15 mouse cellular contexts compared by ENCODE assay signal in genomic region chr10:87351079-87351399, GRCm38 (mm10).
A peak's percentile ranks its signal among the peaks of the same experiment; 100 is the strongest.
DNase-seq lines count a peak whose midpoint lies in the region; ATAC-seq lines count a peak whose summit lies in the region.
"Had no signal": no experiment of that assay in that cellular context is flagged by ENCODE, and none has a peak within 500 bp of the region (broad histone marks: within the 10 kb centered on the region; RNA-seq: fewer than 3 reads in every experiment).

No protein-coding gene starts in this region.

- no peaks in the 10 kb centered on the region for H3K9me3 ChIP-seq in hindbrain, embryonic 11.5 days (ENCODE audit: control insufficient read depth, low read length)
- H3K9me3 ChIP-seq in midbrain, embryonic 12.5 days: no peaks in the 10 kb centered on the region
- no peaks in the 10 kb centered on the region for H3K9me3 ChIP-seq in neural tube, embryonic 15.5 days (replicated peaks)
- H3K9me3 ChIP-seq: kidney, embryonic 15.5 days; stomach, embryonic 15.5 days had no signal

- H3K4me3 ChIP-seq in hindbrain, embryonic 11.5 days (ENCODE audit: low read depth, low read length): no peak overlapping the region
- no peak overlapping the region for H3K4me3 ChIP-seq in midbrain, embryonic 12.5 days
- peak overlapping the region; percentile 19 for H3K4me3 ChIP-seq in neural tube, embryonic 15.5 days (replicated peaks)
- H3K4me3 ChIP-seq: kidney, embryonic 15.5 days; stomach, embryonic 15.5 days had no signal

- H3K4me1 ChIP-seq in hindbrain, embryonic 11.5 days (replicated peaks; ENCODE audit: control insufficient read depth, insufficient read depth, low read length): peaks cover 3% of the 10 kb centered on the region; the same call in 1 of the 2 replicates
- H3K4me1 ChIP-seq in midbrain, embryonic 12.5 days: peaks cover 21% of the 10 kb centered on the region
- H3K4me1 ChIP-seq in neural tube, embryonic 15.5 days: peaks cover 13% of the 10 kb centered on the region
- H3K4me1 ChIP-seq: kidney, embryonic 15.5 days; stomach, embryonic 15.5 days had no signal

- peak; percentile 29 for DNase-seq in testis, postnatal 14 days (ENCODE audit: low spot score)
- no peak for DNase-seq in testis, postnatal 10 days (ENCODE audit: low spot score)
- DNase-seq in hindbrain, embryonic 11.5 days (ENCODE audit: low spot score): peak; percentile 58
- no peak for DNase-seq in thymus, postnatal 4 days
- DNase-seq in lung, postnatal 10 days: no peak
- DNase-seq in kidney, postnatal 25 days: no peak
- DNase-seq: cerebellum, adult 2 months; heart, adult 18-20 months; thymus, postnatal 14 days had no signal

- 31% methylated on average over 8 of the region's 8 CpGs for whole genome bisulfite sequencing in hindbrain, embryonic 11.5 days
- 32% methylated on average over 8 of the region's 8 CpGs for WGBS in midbrain, embryonic 12.5 days
- 17% methylated on average over 8 of the region's 8 CpGs for WGBS in neural tube, embryonic 15.5 days

- peak overlapping the region; percentile 31; the same call in 1 of the 2 replicates for H3K9ac ChIP-seq in hindbrain, embryonic 11.5 days (ENCODE audit: low read depth, low read length)
- no peak overlapping the region for H3K9ac ChIP-seq in midbrain, embryonic 12.5 days (replicated peaks)
- no peak overlapping the region for H3K9ac ChIP-seq in neural tube, embryonic 15.5 days (replicated peaks)
- H3K9ac ChIP-seq: kidney, embryonic 15.5 days; stomach, embryonic 15.5 days had no signal

- H3K4me2 ChIP-seq in hindbrain, embryonic 11.5 days (replicated peaks; ENCODE audit: low read depth, low read length): peak overlapping the region; percentile 28
- H3K4me2 ChIP-seq in midbrain, embryonic 12.5 days (replicated peaks): peak overlapping the region; percentile 35
- H3K4me2 ChIP-seq in neural tube, embryonic 15.5 days: peak overlapping the region; percentile 48
- H3K4me2 ChIP-seq: kidney, embryonic 15.5 days; liver, embryonic 11.5 days; stomach, embryonic 15.5 days had no signal

- H3K36me3 ChIP-seq in hindbrain, embryonic 11.5 days (ENCODE audit: control insufficient read depth, insufficient read depth, low read length): no peaks in the 10 kb centered on the region
- H3K36me3 ChIP-seq in midbrain, embryonic 12.5 days: no peaks in the 10 kb centered on the region
- no peaks in the 10 kb centered on the region for H3K36me3 ChIP-seq in neural tube, embryonic 15.5 days
- H3K36me3 ChIP-seq: kidney, embryonic 15.5 days; stomach, embryonic 15.5 days had no signal

- peak overlapping the region; percentile 77 for H3K27ac ChIP-seq in hindbrain, embryonic 11.5 days (ENCODE audit: low read depth, low read length)
- peak overlapping the region; percentile 75 for H3K27ac ChIP-seq in midbrain, embryonic 12.5 days (replicated peaks)
- peak overlapping the region; percentile 18; the same call in 1 of the 2 replicates for H3K27ac ChIP-seq in neural tube, embryonic 15.5 days (replicated peaks)
- H3K27ac ChIP-seq: kidney, embryonic 15.5 days; stomach, embryonic 15.5 days had no signal

- no peaks in the 10 kb centered on the region for H3K27me3 ChIP-seq in hindbrain, embryonic 11.5 days (ENCODE audit: control insufficient read depth, insufficient read depth, low read length)
- no peaks in the 10 kb centered on the region for H3K27me3 ChIP-seq in midbrain, embryonic 12.5 days
- H3K27me3 ChIP-seq in neural tube, embryonic 15.5 days (replicated peaks): no peaks in the 10 kb centered on the region
- H3K27me3 ChIP-seq: kidney, embryonic 15.5 days; stomach, embryonic 15.5 days had no signal

- ATAC-seq in hindbrain, embryonic 11.5 days (ENCODE audit: low FRiP score): peak; percentile 55; the same call in 1 of the 2 replicates
- peak; percentile 69 for ATAC-seq in midbrain, embryonic 12.5 days (ENCODE audit: low FRiP score, low read depth)
- peak; percentile 50; the same call in 1 of the 2 replicates for ATAC-seq in neural tube, embryonic 15.5 days (ENCODE audit: low FRiP score)
- ATAC-seq: inflammation-experienced regulatory T-cells, adult 6 months had no signal

Comparison
In these comparisons a context has a peak if more than half of its experiments do, and no peak if none do; other contexts are left out.
1. DNase-seq: peak in testis, postnatal 14 days (single experiment) and hindbrain, embryonic 11.5 days (single experiment); none in testis, postnatal 10 days (single experiment), thymus, postnatal 4 days (single experiment), lung, postnatal 10 days (single experiment) and kidney, postnatal 25 days (0 of 2).
2. H3K27ac ChIP-seq: peak in every context shown above with its lines; median percentile 77 in hindbrain, embryonic 11.5 days; 75 in midbrain, embryonic 12.5 days; 18 in neural tube, embryonic 15.5 days.
3. Peak in every context shown above with its lines, with median percentiles within 50 percentile points of each other: ATAC-seq and H3K4me2 ChIP-seq.